Comparison of ENCODE assay signal across 29 mouse cellular contexts in the genomic region with DNA sequence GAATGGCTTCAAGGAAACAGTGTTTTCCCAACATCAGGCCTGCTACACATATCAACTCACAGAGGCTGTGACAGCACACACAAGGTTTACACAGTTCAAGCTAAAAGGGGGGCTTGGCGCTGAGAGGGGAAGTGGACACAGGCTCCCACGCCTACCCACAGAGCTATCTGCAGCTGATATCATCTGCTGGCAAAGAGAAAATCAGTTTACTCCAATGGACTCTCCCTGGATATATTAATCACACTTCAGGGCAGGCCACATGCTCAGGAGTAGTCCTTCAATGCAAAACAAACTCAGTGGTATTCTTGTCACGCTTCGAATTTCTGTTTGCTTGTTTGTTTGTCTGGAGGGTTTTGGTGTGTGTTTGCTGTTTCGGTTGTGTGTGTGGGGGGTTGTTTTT.
A peak's percentile ranks its signal among the peaks of the same experiment; 100 is the strongest.
DNase-seq lines count a peak whose midpoint lies in the region; ATAC-seq and TF ChIP-seq lines count a peak whose summit lies in the region.
"Had no signal": no experiment of that assay in that cellular context is flagged by ENCODE, and none has a peak within 500 bp of the region (broad histone marks: within the 10 kb centered on the region; RNA-seq: fewer than 3 reads in every experiment).

No protein-coding gene starts in this region.

- ATAC-seq in intestine, embryonic 14.5 days (replicated peaks; ENCODE audit: low FRiP score, low TSS enrichment, low read depth) = 0 out of 2 replicates have a peak, but pooled peaks have one; percentile 36
- no peak for ATAC-seq in intestine, postnatal 0 days
- ATAC-seq in neural tube, embryonic 15.5 days (ENCODE audit: low FRiP score) = no peak
- ATAC-seq in intestine, embryonic 15.5 days = 0 out of 2 replicates have a peak, but pooled peaks have one; percentile 38
- no peak for ATAC-seq in liver, embryonic 11.5 days (replicated peaks; ENCODE audit: low FRiP score)
- ATAC-seq: forebrain, embryonic 14.5 days; midbrain, embryonic 15.5 days; Patski had no signal

- H3K27me3 ChIP-seq in intestine, embryonic 14.5 days (replicated peaks; ENCODE audit: control insufficient read depth, insufficient read depth, low read length) = no peaks in the 10 kb centered on the region
- H3K27me3 ChIP-seq in intestine, postnatal 0 days (replicated peaks; ENCODE audit: control insufficient read depth, insufficient read depth, low read length) = no peaks in the 10 kb centered on the region
- H3K27me3 ChIP-seq in neural tube, embryonic 15.5 days (replicated peaks) = no peaks in the 10 kb centered on the region
- H3K27me3 ChIP-seq in intestine, embryonic 15.5 days (replicated peaks) = no peaks in the 10 kb centered on the region
- no peaks in the 10 kb centered on the region for H3K27me3 ChIP-seq in liver, embryonic 11.5 days (replicated peaks; ENCODE audit: control insufficient read depth, insufficient read depth, low read length)
- H3K27me3 ChIP-seq: CH12.LX; heart, embryonic 13.5 days; limb, embryonic 13.5 days; liver, embryonic 13.5 days; lung, embryonic 15.5 days; midbrain, embryonic 15.5 days had no signal

- H3K4me1 ChIP-seq in intestine, embryonic 14.5 days (replicated peaks; ENCODE audit: control insufficient read depth, insufficient read depth, low read length) = peaks cover 7% of the 10 kb centered on the region
- no peaks in the 10 kb centered on the region for H3K4me1 ChIP-seq in intestine, postnatal 0 days (replicated peaks; ENCODE audit: control insufficient read depth, insufficient read depth, low read length)
- peaks cover 10% of the 10 kb centered on the region for H3K4me1 ChIP-seq in neural tube, embryonic 15.5 days
- peaks cover 6% of the 10 kb centered on the region; the same call in 1 of the 2 replicates for H3K4me1 ChIP-seq in intestine, embryonic 15.5 days (replicated peaks)
- H3K4me1 ChIP-seq in olfactory bulb, adult 2 months (ENCODE audit: control insufficient read depth, insufficient read depth, low read length) = peaks cover 6% of the 10 kb centered on the region
- H3K4me1 ChIP-seq in liver, embryonic 11.5 days (replicated peaks; ENCODE audit: control insufficient read depth, insufficient read depth, low read length) = no peaks in the 10 kb centered on the region
- H3K4me1 ChIP-seq: liver, embryonic 13.5 days; megakaryocyte, embryonic 14.5 days; midbrain, embryonic 15.5 days had no signal

- no peak for TF ChIP-seq CTCF in intestine, postnatal 0 days (IDR thresholded peaks at IDR 0.05; ENCODE audit: low read depth)
- TF ChIP-seq CTCF in olfactory bulb, adult 2 months (IDR thresholded peaks at IDR 0.05; ENCODE audit: insufficient read depth, low read depth, low read length) = no peak

- H3K4me3 ChIP-seq in intestine, embryonic 14.5 days (ENCODE audit: low read depth, low read length) = no peak overlapping the region
- no peak overlapping the region for H3K4me3 ChIP-seq in intestine, postnatal 0 days (ENCODE audit: low read depth, low read length)
- no peak overlapping the region for H3K4me3 ChIP-seq in neural tube, embryonic 15.5 days (replicated peaks)
- H3K4me3 ChIP-seq in intestine, embryonic 15.5 days (replicated peaks) = no peak overlapping the region
- H3K4me3 ChIP-seq in olfactory bulb, adult 2 months (ENCODE audit: insufficient read depth, low read depth, low read length) = no peak overlapping the region
- no peak overlapping the region for H3K4me3 ChIP-seq in liver, embryonic 11.5 days (ENCODE audit: low read depth, low read length)
- H3K4me3 ChIP-seq: heart, embryonic 13.5 days; limb, embryonic 13.5 days; liver, embryonic 13.5 days; lung, embryonic 15.5 days; megakaryocyte, embryonic 14.5 days; midbrain, embryonic 15.5 days had no signal

- no peaks in the 10 kb centered on the region for H3K9me3 ChIP-seq in intestine, embryonic 14.5 days (ENCODE audit: control insufficient read depth, low read length)
- no peaks in the 10 kb centered on the region for H3K9me3 ChIP-seq in intestine, postnatal 0 days (ENCODE audit: control insufficient read depth)
- H3K9me3 ChIP-seq in neural tube, embryonic 15.5 days (replicated peaks) = no peaks in the 10 kb centered on the region
- H3K9me3 ChIP-seq in intestine, embryonic 15.5 days = no peaks in the 10 kb centered on the region
- H3K9me3 ChIP-seq in liver, embryonic 11.5 days (ENCODE audit: control insufficient read depth, low read length) = no peaks in the 10 kb centered on the region
- H3K9me3 ChIP-seq: G1E; heart, embryonic 13.5 days; limb, embryonic 13.5 days; liver, embryonic 13.5 days; lung, embryonic 15.5 days; midbrain, embryonic 15.5 days had no signal

- no peak for TF ChIP-seq POLR2A in olfactory bulb, adult 2 months (IDR thresholded peaks at IDR 0.05; ENCODE audit: insufficient read depth, low read depth, low read length)

- 0 out of 2 replicates have a peak overlapping the region, but pooled peaks have one; percentile 43 for H3K27ac ChIP-seq in intestine, embryonic 14.5 days (ENCODE audit: low read depth)
- no peak overlapping the region for H3K27ac ChIP-seq in intestine, postnatal 0 days (ENCODE audit: low read depth, low read length)
- H3K27ac ChIP-seq in neural tube, embryonic 15.5 days (replicated peaks) = 0 out of 2 replicates have a peak overlapping the region, but pooled peaks have one; percentile 11
- no peak overlapping the region for H3K27ac ChIP-seq in intestine, embryonic 15.5 days
- H3K27ac ChIP-seq in olfactory bulb, adult 2 months (ENCODE audit: insufficient read depth, low read depth, low read length) = peak overlapping the region; percentile 2; the same call in 1 of the 2 replicates
- no peak overlapping the region for H3K27ac ChIP-seq in liver, embryonic 11.5 days (ENCODE audit: low read depth, low read length)
- H3K27ac ChIP-seq: heart, embryonic 13.5 days; limb, embryonic 13.5 days; liver, embryonic 13.5 days; lung, embryonic 15.5 days; midbrain, embryonic 15.5 days had no signal

- 48% methylated on average over 5 of the region's 5 CpGs for WGBS in intestine, embryonic 14.5 days
- 63% methylated on average over 5 of the region's 5 CpGs for WGBS in intestine, postnatal 0 days
- WGBS in neural tube, embryonic 15.5 days = 78% methylated on average over 5 of the region's 5 CpGs
- 45% methylated on average over 5 of the region's 5 CpGs for WGBS in intestine, embryonic 15.5 days
- WGBS in olfactory bulb, adult 2 months = 66% methylated on average over 5 of the region's 5 CpGs
- WGBS in liver, embryonic 11.5 days = 74% methylated on average over 5 of the region's 5 CpGs

- no peak overlapping the region for H3K4me2 ChIP-seq in intestine, embryonic 14.5 days (ENCODE audit: low read length)
- H3K4me2 ChIP-seq in intestine, postnatal 0 days (replicated peaks; ENCODE audit: low read depth) = no peak overlapping the region
- no peak overlapping the region for H3K4me2 ChIP-seq in neural tube, embryonic 15.5 days
- H3K4me2 ChIP-seq in intestine, embryonic 15.5 days (replicated peaks) = no peak overlapping the region
- no peak overlapping the region for H3K4me2 ChIP-seq in liver, embryonic 11.5 days
- H3K4me2 ChIP-seq: heart, embryonic 13.5 days; limb, embryonic 13.5 days; liver, embryonic 13.5 days; lung, embryonic 15.5 days; midbrain, embryonic 15.5 days had no signal

- DNase-seq in intestine, embryonic 14.5 days (ENCODE audit: low spot score) = no peak
- DNase-seq in neural tube, embryonic 10.5 days (ENCODE audit: extremely low spot score, low spot score) = no peak
- DNase-seq in right cerebral cortex, postnatal 10 days (ENCODE audit: low spot score in 2 of 2) = no peak
- DNase-seq in liver, embryonic 11.5 days (ENCODE audit: low spot score) = no peak
- DNase-seq: adrenal gland, adult 2 months; B cell, adult 2 months; cerebellum, adult 2 months; cerebellum, postnatal 25 days; heart, adult 11 months; heart, postnatal 14 days; kidney, adult 9 months; kidney, postnatal 14 days; liver, embryonic 13.5 days; right cerebral cortex, postnatal 14 days; spleen, adult 18-20 months; thymus, postnatal 14 days had no signal

- H3K9ac ChIP-seq in intestine, embryonic 14.5 days (ENCODE audit: low read length) = no peak overlapping the region
- no peak overlapping the region for H3K9ac ChIP-seq in intestine, postnatal 0 days (ENCODE audit: low read depth, low read length)
- H3K9ac ChIP-seq in neural tube, embryonic 15.5 days (replicated peaks) = no peak overlapping the region
- H3K9ac ChIP-seq in intestine, embryonic 15.5 days = no peak overlapping the region
- H3K9ac ChIP-seq in liver, embryonic 11.5 days (ENCODE audit: low read depth, low read length) = no peak overlapping the region
- H3K9ac ChIP-seq: heart, embryonic 13.5 days; limb, embryonic 13.5 days; liver, embryonic 13.5 days; lung, embryonic 15.5 days; midbrain, embryonic 15.5 days had no signal

- no peaks in the 10 kb centered on the region for H3K36me3 ChIP-seq in intestine, embryonic 14.5 days (ENCODE audit: control insufficient read depth, insufficient read depth, low read length)
- H3K36me3 ChIP-seq in intestine, postnatal 0 days (ENCODE audit: control insufficient read depth, insufficient read depth) = no peaks in the 10 kb centered on the region; the same call in 1 of the 2 replicates
- no peaks in the 10 kb centered on the region for H3K36me3 ChIP-seq in neural tube, embryonic 15.5 days
- no peaks in the 10 kb centered on the region for H3K36me3 ChIP-seq in intestine, embryonic 15.5 days
- no peaks in the 10 kb centered on the region for H3K36me3 ChIP-seq in liver, embryonic 11.5 days (ENCODE audit: control insufficient read depth, insufficient read depth, low read length)
- H3K36me3 ChIP-seq: G1E; heart, embryonic 13.5 days; limb, embryonic 13.5 days; liver, embryonic 13.5 days; lung, embryonic 15.5 days; midbrain, embryonic 15.5 days had no signal

Comparison
In these comparisons a context has a peak if more than half of its experiments do, and no peak if none do; other contexts are left out.
1. ATAC-seq: peak in intestine, embryonic 14.5 days (single experiment) and intestine, embryonic 15.5 days (single experiment); none in intestine, postnatal 0 days (single experiment), neural tube, embryonic 15.5 days (single experiment) and liver, embryonic 11.5 days (single experiment).
2. H3K27ac ChIP-seq: peak in intestine, embryonic 14.5 days (single experiment), neural tube, embryonic 15.5 days (single experiment) and olfactory bulb, adult 2 months (single experiment); none in intestine, postnatal 0 days (single experiment), intestine, embryonic 15.5 days (single experiment) and liver, embryonic 11.5 days (single experiment).